Mouse (Mus musculus) limb, embryonic 10.5 days (tissue): ENCODE results near the gene Tspan9. TPM values are rescaled to one million over a fixed set of nuclear protein-coding genes. Genes with fewer than 3 reads are reported as not detected.

ENCODE experiments used
- DNase-seq: peaks from one replicate; pipeline ENCODE4 v3.0.0-alpha.2; 2017; ENCODE audit warnings: low spot score
- H3K27ac ChIP-seq: fragments of 300-500 bp; sonication (generic); 2 replicates; pipeline ENCODE4 v1.5.1; 2016; ENCODE audit warnings: mild to moderate bottlenecking
- H3K27me3 ChIP-seq: fragments of 300-500 bp; sonication (generic); 2 replicates; pipeline ENCODE4 v1.6.1; 2016; ENCODE audit warnings: low read depth, mild to moderate bottlenecking; ENCODE audit not compliant: poor library complexity, severe bottlenecking
- H3K36me3 ChIP-seq: fragments of 300-500 bp; sonication (generic); 2 replicates; pipeline ENCODE4 v1.6.1; 2016; ENCODE audit warnings: mild to moderate bottlenecking, moderate library complexity
- H3K4me1 ChIP-seq: fragments of 300-500 bp; sonication (generic); 2 replicates; pipeline ENCODE4 v1.6.1; 2016
- H3K4me3 ChIP-seq: fragments of 300-500 bp; sonication (generic); 2 replicates; pipeline ENCODE4 v1.5.1; 2016; ENCODE audit warnings: mild to moderate bottlenecking, moderate library complexity
- H3K9me3 ChIP-seq: fragments of 300-500 bp; sonication (generic); replicated peaks from 2 replicates; pipeline ENCODE4 v1.6.1; 2016; ENCODE audit warnings: mild to moderate bottlenecking
- WGBS: fragments of 180-500 bp; shearing (Covaris S2); methylation state at CpG from one replicate; pipeline ENCODE4 v1.1.7; 2016; 5-methylcytosine and 5-hydroxymethylcytosine counted together
- polyA plus RNA-seq: library from polyadenylated mRNA; unstranded; fragments of >200 nt; fragmentation: Nextera tagmentation; extraction: Ambion mirVana; gene quantifications from 2 replicates; pipeline ENCODE4 v1.2.1, GENCODE M21; 2016

Tspan9 gene
- polyA plus RNA-seq, 1 experiment from 2014 or later = 78.5 TPM

GRCm38 (mm10) chr6:128093856-128094628 lies 49.4 kb downstream of the Tspan9 start:
- no peaks in the 10 kb centered on the region for H3K9me3 ChIP-seq
- H3K27me3 ChIP-seq = no peaks in the 10 kb centered on the region
- H3K27ac ChIP-seq = peak overlapping the region; percentile 61; the same call in 1 of the 2 replicates
- no peak overlapping the region for H3K4me3 ChIP-seq
- 79% methylated on average over 15 of the region's 15 CpGs for WGBS
- no peaks in the 10 kb centered on the region for H3K36me3 ChIP-seq
- peaks cover 56% of the 10 kb centered on the region for H3K4me1 ChIP-seq
- DNase-seq = no peak

- Histone ChIP-seq H3K27ac (0 out of 2 replicates have a peak overlapping the region, but pooled peaks have one; percentile 5), H3K9me3 (no peaks in the 10 kb centered on the region), H3K4me1 (peaks cover 66% of the 10 kb centered on the region), H3K27me3 (no peaks in the 10 kb centered on the region), H3K4me3 (no peak overlapping the region), H3K36me3 (no peaks in the 10 kb centered on the region)
- no peak for DNase-seq
- 91% methylated on average over 5 of the region's 5 CpGs for WGBS
Measured at GRCm38 (mm10) chr6:128092621-128093020, 50.8 kb downstream of the Tspan9 start.

GRCm38 (mm10) chr6:128091833-128092166 lies 51.6 kb downstream of the Tspan9 start:
- Histone ChIP-seq H3K27me3 (no peaks in the 10 kb centered on the region), H3K4me3 (no peak overlapping the region), H3K36me3 (no peaks in the 10 kb centered on the region), H3K9me3 (no peaks in the 10 kb centered on the region), H3K27ac (0 out of 2 replicates have a peak overlapping the region, but pooled peaks have one; percentile 5), H3K4me1 (peaks cover 74% of the 10 kb centered on the region)
- DNase-seq = no peak
- 85% methylated on average over 4 of the region's 4 CpGs for WGBS

GRCm38 (mm10) chr6:128090985-128091832 lies 52.2 kb downstream of the Tspan9 start:
- no peaks in the 10 kb centered on the region for H3K9me3 ChIP-seq
- peak overlapping the region; percentile 89 for H3K27ac ChIP-seq

DNA sequence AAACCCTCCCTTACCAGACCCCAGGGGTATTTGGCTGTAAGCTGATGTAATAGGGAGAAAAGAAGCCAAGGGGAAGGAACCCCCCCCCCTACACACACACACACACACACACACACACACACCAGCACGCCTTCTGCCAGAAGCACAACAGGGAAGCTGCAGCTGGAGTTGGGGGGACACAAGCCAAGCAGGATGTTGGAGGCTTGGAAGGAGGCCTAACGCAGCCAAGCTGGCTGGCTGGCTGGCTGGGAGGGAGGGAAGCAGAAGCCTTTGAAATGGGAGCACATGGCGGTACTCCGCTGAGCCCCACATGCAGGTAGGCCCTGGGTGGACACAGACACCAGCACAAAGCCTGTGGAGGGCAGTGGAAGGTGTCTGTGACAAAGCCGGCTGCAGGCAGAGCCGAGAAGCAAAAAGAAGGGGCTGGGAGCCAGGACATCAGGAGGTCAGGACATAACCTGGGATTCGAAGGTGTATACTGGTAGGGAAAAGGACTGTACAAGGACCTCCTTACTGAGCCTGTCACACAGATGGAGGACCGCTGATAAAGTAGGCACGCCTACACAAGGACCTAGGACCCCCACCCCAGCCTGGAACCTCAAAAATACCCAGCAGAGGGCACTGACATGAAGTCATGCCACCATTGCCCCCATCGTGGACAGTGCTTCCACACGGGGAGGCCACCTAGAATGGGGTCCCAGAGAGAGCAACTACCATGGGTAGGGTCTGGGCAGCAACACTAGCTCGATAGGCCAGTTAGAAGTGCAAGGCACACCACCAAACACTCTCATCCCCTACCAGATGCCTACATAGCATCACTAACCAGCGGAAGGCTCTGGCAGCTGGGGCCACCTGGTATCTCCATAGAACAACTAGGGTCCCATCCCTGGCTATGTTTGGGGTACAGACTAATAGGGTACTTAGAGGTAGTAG lies 53.4 kb downstream of the Tspan9 start:
- peak; percentile 58 for DNase-seq
- Histone ChIP-seq H3K4me3 (no peak overlapping the region), H3K4me1 (peaks cover 83% of the 10 kb centered on the region), H3K9me3 (no peaks in the 10 kb centered on the region), H3K36me3 (no peaks in the 10 kb centered on the region), H3K27ac (peak overlapping the region; percentile 89), H3K27me3 (no peaks in the 10 kb centered on the region)
- 68% methylated on average over 13 of the region's 13 CpGs for WGBS

More at GRCm38 (mm10) chr6:128090985-128091832, 52.2 kb downstream of the Tspan9 start:
- Histone ChIP-seq H3K4me3 (no peak overlapping the region), H3K36me3 (no peaks in the 10 kb centered on the region), H3K27me3 (no peaks in the 10 kb centered on the region), H3K4me1 (peaks cover 80% of the 10 kb centered on the region)
- DNase-seq = peak; percentile 80
- 18% methylated on average over 6 of the region's 6 CpGs for WGBS

DNA sequence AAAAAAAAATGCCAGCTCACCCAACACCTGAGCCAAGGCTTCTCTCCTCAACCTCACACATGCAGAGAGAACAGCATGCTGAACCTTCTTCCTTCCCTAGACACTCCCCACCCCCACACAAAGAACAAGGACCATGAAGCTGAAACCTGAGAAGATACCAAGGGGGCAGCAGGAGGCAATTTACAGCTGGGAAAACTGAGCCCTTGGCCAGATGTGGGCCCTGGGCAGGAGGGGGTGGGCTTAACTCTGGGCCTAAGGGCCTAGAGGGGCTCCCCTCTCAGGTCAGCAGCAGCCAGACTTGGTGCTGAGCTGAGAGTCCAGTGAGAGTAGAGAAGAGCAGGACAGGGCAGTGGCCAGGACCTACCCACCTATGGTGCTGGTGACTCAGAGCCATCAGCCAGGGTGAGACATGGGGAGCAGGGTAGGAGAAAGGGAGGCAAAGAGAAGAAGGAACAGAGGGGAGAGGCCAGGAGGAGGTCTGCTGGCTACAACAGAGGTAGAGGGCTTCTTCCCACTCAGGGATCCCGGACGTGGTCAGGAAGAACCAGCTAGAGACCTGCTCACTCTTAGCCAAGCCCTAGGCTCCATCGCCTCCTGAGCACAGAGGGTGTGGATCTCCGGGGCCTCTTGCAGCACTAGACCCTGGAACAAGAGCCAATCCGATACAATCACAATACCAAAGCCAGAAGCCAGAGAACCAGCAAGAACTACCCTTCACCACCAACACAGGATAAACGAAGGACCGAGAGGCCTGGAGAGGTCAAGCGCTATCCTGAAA lies 54.5 kb downstream of the Tspan9 start:
- Histone ChIP-seq H3K4me3 (peak overlapping the region; percentile 14; the same call in 1 of the 2 replicates), H3K9me3 (no peaks in the 10 kb centered on the region), H3K27me3 (no peaks in the 10 kb centered on the region), H3K27ac (peak overlapping the region; percentile 89), H3K4me1 (peaks cover 82% of the 10 kb centered on the region), H3K36me3 (no peaks in the 10 kb centered on the region)
- peak; percentile 76 for DNase-seq
- WGBS = 56% methylated on average over 8 of the region's 8 CpGs

GRCm38 (mm10) chr6:128085488-128086066 lies 57.8 kb downstream of the Tspan9 start:
- Histone ChIP-seq H3K9me3 (no peaks in the 10 kb centered on the region), H3K4me1 (peaks cover 77% of the 10 kb centered on the region), H3K27ac (peak overlapping the region; percentile 89), H3K4me3 (no peak overlapping the region), H3K36me3 (peaks cover 9% of the 10 kb centered on the region), H3K27me3 (no peaks in the 10 kb centered on the region)
- no peak for DNase-seq
- WGBS = 63% methylated on average over 9 of the region's 9 CpGs

- WGBS = 85% methylated on average over 11 of the region's 11 CpGs
Measured at GRCm38 (mm10) chr6:128083305-128083704, 60.1 kb downstream of the Tspan9 start.

DNA sequence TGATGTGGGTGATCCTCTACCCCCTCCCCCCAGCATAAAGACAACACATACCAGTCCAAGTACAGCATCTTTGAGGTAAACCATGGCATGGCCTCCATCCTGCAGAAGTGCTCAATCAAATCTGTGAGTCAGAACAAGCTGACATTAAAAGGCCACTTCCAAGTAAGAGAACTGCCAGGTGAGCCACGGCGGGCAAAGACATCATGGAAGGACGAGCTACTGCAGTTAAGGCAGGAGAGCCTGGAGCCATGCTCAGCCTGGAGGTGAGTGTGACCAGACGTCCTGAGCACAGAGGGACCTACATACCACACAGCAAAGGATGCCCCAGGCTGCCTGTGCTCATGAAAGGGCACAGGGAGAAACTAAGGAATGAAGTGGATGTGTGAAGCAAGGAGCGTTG lies 61.6 kb downstream of the Tspan9 start:
- 83% methylated on average over 5 of the region's 5 CpGs for WGBS
- H3K27me3 ChIP-seq = no peaks in the 10 kb centered on the region
- no peak overlapping the region for H3K4me3 ChIP-seq
- peaks cover 77% of the 10 kb centered on the region for H3K4me1 ChIP-seq
- H3K36me3 ChIP-seq = peaks cover 9% of the 10 kb centered on the region
- no peak for DNase-seq
- H3K9me3 ChIP-seq = no peaks in the 10 kb centered on the region
- H3K27ac ChIP-seq = no peak overlapping the region

More at GRCm38 (mm10) chr6:128083305-128083704, 60.1 kb downstream of the Tspan9 start:
- Histone ChIP-seq H3K27me3 (no peaks in the 10 kb centered on the region), H3K9me3 (no peaks in the 10 kb centered on the region), H3K36me3 (peaks cover 9% of the 10 kb centered on the region), H3K27ac (no peak overlapping the region), H3K4me1 (peaks cover 77% of the 10 kb centered on the region), H3K4me3 (no peak overlapping the region)
- DNase-seq = no peak

- H3K36me3 ChIP-seq = peaks cover 9% of the 10 kb centered on the region
- 83% methylated on average over 8 of the region's 8 CpGs for WGBS
- H3K4me1 ChIP-seq = peaks cover 77% of the 10 kb centered on the region
- no peak overlapping the region for H3K4me3 ChIP-seq
- H3K27ac ChIP-seq = peak overlapping the region; percentile 46; the same call in 1 of the 2 replicates
- H3K9me3 ChIP-seq = no peaks in the 10 kb centered on the region
- no peak for DNase-seq
- no peaks in the 10 kb centered on the region for H3K27me3 ChIP-seq
Measured at GRCm38 (mm10) chr6:128081293-128081692, 62.1 kb downstream of the Tspan9 start.

- no peak for DNase-seq
- Histone ChIP-seq H3K27ac (peak overlapping the region; percentile 72), H3K4me3 (no peak overlapping the region), H3K36me3 (peaks cover 12% of the 10 kb centered on the region), H3K9me3 (no peaks in the 10 kb centered on the region), H3K27me3 (no peaks in the 10 kb centered on the region), H3K4me1 (peaks cover 73% of the 10 kb centered on the region)
- WGBS = 76% methylated on average over 9 of the region's 9 CpGs
Measured at GRCm38 (mm10) chr6:128079576-128080224, 63.7 kb downstream of the Tspan9 start.
